Mouse (Mus musculus): ENCODE measurements around the gene Itgb5. TPM values are rescaled to one million over a fixed set of nuclear protein-coding genes. Genes with fewer than 3 reads are reported as not detected.

Itgb5 gene
- total RNA-seq (2021), result 10 to 100 TPM; 38.7 to 42.3 TPM

- DNase-seq (ENCODE audit: extremely low spot score in 1 of 2, low spot score in 1 of 2), result peak in 1 of 2 experiments; percentile 47
Observed at GRCm38 (mm10) chr16:33829301-33829831, at the start of gene Itgb5. Gene Itgb5, plus strand, starts transcription at chr16:33829665.

GRCm38 (mm10) chr16:33781789-33782728, 47.4 kb upstream of the Itgb5 start:
- no peak for DNase-seq (ENCODE audit: extremely low spot score in 1 of 2, low spot score in 1 of 2)

- DNase-seq (ENCODE audit: extremely low spot score in 1 of 2, low spot score in 1 of 2), result no peak
Observed at GRCm38 (mm10) chr16:33782729-33783091, 46.8 kb upstream of the Itgb5 start.

GRCm38 (mm10) chr16:33784547-33784946, 44.9 kb upstream of the Itgb5 start:
- no peak for DNase-seq (ENCODE audit: extremely low spot score in 1 of 2, low spot score in 1 of 2)

- no peak for DNase-seq (ENCODE audit: extremely low spot score in 1 of 2, low spot score in 1 of 2)
Observed at GRCm38 (mm10) chr16:33785092-33785704, 44.3 kb upstream of the Itgb5 start.

GRCm38 (mm10) chr16:33786657-33787390, 42.6 kb upstream of the Itgb5 start:
- DNase-seq (ENCODE audit: extremely low spot score in 1 of 2, low spot score in 1 of 2), result no peak

- DNase-seq (ENCODE audit: extremely low spot score in 1 of 2, low spot score in 1 of 2), result no peak
Observed at GRCm38 (mm10) chr16:33793846-33794791, 35.3 kb upstream of the Itgb5 start, which contains the start of gene Muc13. Gene Muc13, plus strand, starts transcription at chr16:33794037.

- DNase-seq (ENCODE audit: extremely low spot score in 1 of 2, low spot score in 1 of 2), result no peak
Observed at GRCm38 (mm10) chr16:33795106-33795505, 34.4 kb upstream of the Itgb5 start.

GRCm38 (mm10) chr16:33795887-33796286, 33.6 kb upstream of the Itgb5 start:
- DNase-seq (ENCODE audit: extremely low spot score in 1 of 2, low spot score in 1 of 2), result no peak

- DNase-seq (ENCODE audit: extremely low spot score in 1 of 2, low spot score in 1 of 2), result no peak
Observed at GRCm38 (mm10) chr16:33796756-33797155, 32.7 kb upstream of the Itgb5 start.

GRCm38 (mm10) chr16:33797860-33798259, 31.6 kb upstream of the Itgb5 start:
- peak; percentile 23 to 72 for DNase-seq (ENCODE audit: extremely low spot score in 1 of 2, low spot score in 1 of 2)

GRCm38 (mm10) chr16:33810002-33810401, 19.5 kb upstream of the Itgb5 start:
- no peak for DNase-seq (ENCODE audit: extremely low spot score in 1 of 2, low spot score in 1 of 2)

- DNase-seq (ENCODE audit: extremely low spot score in 1 of 2, low spot score in 1 of 2), result no peak
Observed at GRCm38 (mm10) chr16:33818413-33819165, 10.9 kb upstream of the Itgb5 start.

- peak; percentile 83 to 98 for DNase-seq (ENCODE audit: extremely low spot score in 1 of 2, low spot score in 1 of 2)
Observed at GRCm38 (mm10) chr16:33820269-33821178, 8.9 kb upstream of the Itgb5 start.

- DNase-seq (ENCODE audit: extremely low spot score in 1 of 2, low spot score in 1 of 2), result no peak
Observed at GRCm38 (mm10) chr16:33824603-33825002, 4.9 kb upstream of the Itgb5 start.

GRCm38 (mm10) chr16:33828496-33828895, 969 bp upstream of the Itgb5 start:
- no peak for DNase-seq (ENCODE audit: extremely low spot score in 1 of 2, low spot score in 1 of 2)

- peak in 1 of 2 experiments; percentile 12 for DNase-seq (ENCODE audit: extremely low spot score in 1 of 2, low spot score in 1 of 2)
Observed at GRCm38 (mm10) chr16:33829842-33830511, 512 bp downstream of the Itgb5 start.

All from layer of hippocampus, postnatal 25 days (tissue).